8 mouse cellular contexts compared by ENCODE assay signal in genomic region chr19:7307995-7308770, GRCm38 (mm10). TPM values are rescaled to one million over a fixed set of nuclear protein-coding genes. Genes with fewer than 3 reads are reported as not detected.
DNase-seq lines count a peak whose midpoint lies in the region; ATAC-seq lines count a peak whose summit lies in the region.

No protein-coding gene starts in this region.

- H3K9ac ChIP-seq in liver, embryonic 16.5 days (ENCODE audit: low read depth, low read length): 0 out of 2 replicates have a peak overlapping the region, but pooled peaks have one; percentile 1
- no peak overlapping the region; the same call in 1 of the 2 replicates for H3K9ac ChIP-seq in neural tube, embryonic 15.5 days (replicated peaks)

- peak; percentile 33 for DNase-seq in right cerebral cortex, adult 18-20 months
- no peak for DNase-seq in right cerebral cortex, postnatal 36 days (ENCODE audit: low spot score in 2 of 2)
- no peak for DNase-seq in forebrain, embryonic 10.5 days (ENCODE audit: extremely low spot score, low spot score)
- peak; percentile 86 for DNase-seq in kidney, adult 11 months
- DNase-seq in gastrocnemius, postnatal 36 days: no peak

- peak overlapping the region; percentile 14; the same call in 1 of the 2 replicates for H3K4me3 ChIP-seq in forebrain, embryonic 10.5 days
- peak overlapping the region; percentile 1 for H3K4me3 ChIP-seq in liver, embryonic 16.5 days (ENCODE audit: low read depth, low read length)
- no peak overlapping the region for H3K4me3 ChIP-seq in neural tube, embryonic 15.5 days (replicated peaks)

- H3K27ac ChIP-seq in forebrain, embryonic 10.5 days: peak overlapping the region; percentile 60
- H3K27ac ChIP-seq in liver, embryonic 16.5 days (ENCODE audit: low read length): peak overlapping the region; percentile 39
- peak overlapping the region; percentile 65 for H3K27ac ChIP-seq in neural tube, embryonic 15.5 days (replicated peaks)

- ATAC-seq in liver, embryonic 16.5 days (ENCODE audit: low read depth): peak; percentile 64
- ATAC-seq in neural tube, embryonic 15.5 days (ENCODE audit: low FRiP score): no peak
- no peak for ATAC-seq in granulocyte monocyte progenitor cell, adult 5-6 weeks (replicated peaks; ENCODE audit: poor library complexity, severe bottlenecking)

- peak overlapping the region; percentile 41 for H3K4me2 ChIP-seq in liver, embryonic 16.5 days (ENCODE audit: low read depth, low read length)
- no peak overlapping the region for H3K4me2 ChIP-seq in neural tube, embryonic 15.5 days

- intact Hi-C loops in gastrocnemius, postnatal 36 days (cut with DNase I): no loop called here

- 64% methylated on average over 8 of the region's 8 CpGs for WGBS in forebrain, embryonic 10.5 days
- 17% methylated on average over 8 of the region's 8 CpGs for WGBS in liver, embryonic 16.5 days (ENCODE audit: insufficient replicate concordance)
- WGBS in neural tube, embryonic 15.5 days: 19% methylated on average over 8 of the region's 8 CpGs

- peaks cover 8% of the 10 kb centered on the region; the same call in 1 of the 2 replicates for H3K36me3 ChIP-seq in forebrain, embryonic 10.5 days (replicated peaks)
- no peaks in the 10 kb centered on the region for H3K36me3 ChIP-seq in liver, embryonic 16.5 days (ENCODE audit: control insufficient read depth, insufficient read depth)
- H3K36me3 ChIP-seq in neural tube, embryonic 15.5 days: no peaks in the 10 kb centered on the region

- H3K27me3 ChIP-seq in forebrain, embryonic 10.5 days (ENCODE audit: poor library complexity, severe bottlenecking): no peaks in the 10 kb centered on the region
- H3K27me3 ChIP-seq in liver, embryonic 16.5 days (ENCODE audit: control insufficient read depth, insufficient read depth, low read depth, low read length): no peaks in the 10 kb centered on the region
- H3K27me3 ChIP-seq in neural tube, embryonic 15.5 days (replicated peaks): no peaks in the 10 kb centered on the region

- H3K9me3 ChIP-seq in forebrain, embryonic 10.5 days: no peaks in the 10 kb centered on the region
- H3K9me3 ChIP-seq in liver, embryonic 16.5 days (replicated peaks; ENCODE audit: control insufficient read depth, low read length): no peaks in the 10 kb centered on the region
- H3K9me3 ChIP-seq in neural tube, embryonic 15.5 days (replicated peaks): no peaks in the 10 kb centered on the region

- peaks cover 56% of the 10 kb centered on the region for H3K4me1 ChIP-seq in forebrain, embryonic 10.5 days
- peaks cover 74% of the 10 kb centered on the region for H3K4me1 ChIP-seq in liver, embryonic 16.5 days (ENCODE audit: control insufficient read depth, low read depth, low read length)
- peaks cover 82% of the 10 kb centered on the region for H3K4me1 ChIP-seq in neural tube, embryonic 15.5 days

RNA-seq across cellular contexts. Expression of gene Mark2, which starts 33.5 kb away (rescaled TPM):
- 38.2 and 41.4 TPM in 2 replicates for polyA plus RNA-seq in forebrain, embryonic 10.5 days (2016; fragmentation: Nextera tagmentation; extraction: Ambion mirVana)
- polyA plus RNA-seq in liver, embryonic 16.5 days (2015; fragmentation: Nextera tagmentation; extraction: Ambion mirVana): 13.8 and 15.3 TPM in 2 replicates
- 47.4 and 51.9 TPM in 2 replicates for polyA plus RNA-seq in neural tube, embryonic 15.5 days (2015; fragmentation: Nextera tagmentation; extraction: Ambion mirVana)
- total RNA-seq in granulocyte monocyte progenitor cell, adult 5-6 weeks (2014; fragmentation: Nextera tagmentation): 48.7 and 85.8 TPM in 2 replicates
- 17.8 and 21.2 TPM in 2 replicates for total RNA-seq in granulocyte monocyte progenitor cell, adult 5-6 weeks (2017)
- 10 to 100 TPM; 28.9 to 33.5 TPM for total RNA-seq in gastrocnemius, postnatal 36 days (2021)

RNA-seq across cellular contexts. Expression of gene Rcor2, which starts 41.1 kb away (rescaled TPM):
- polyA plus RNA-seq in forebrain, embryonic 10.5 days (2016; fragmentation: Nextera tagmentation; extraction: Ambion mirVana): 61.7 and 64.0 TPM in 2 replicates
- polyA plus RNA-seq in liver, embryonic 16.5 days (2015; fragmentation: Nextera tagmentation; extraction: Ambion mirVana): 0.27 and 0.47 TPM in 2 replicates
- 14.8 and 15.3 TPM in 2 replicates for polyA plus RNA-seq in neural tube, embryonic 15.5 days (2015; fragmentation: Nextera tagmentation; extraction: Ambion mirVana)
- 3.1 and 6.9 TPM in 2 replicates for total RNA-seq in granulocyte monocyte progenitor cell, adult 5-6 weeks (2014; fragmentation: Nextera tagmentation)
- total RNA-seq in granulocyte monocyte progenitor cell, adult 5-6 weeks (2017): 3.4 and 5.2 TPM in 2 replicates
- 1 to 10 TPM; 1.8 to 2.1 TPM for total RNA-seq in gastrocnemius, postnatal 36 days (2021)

Comparison
In these comparisons a context has a peak if more than half of its experiments do, and no peak if none do; other contexts are left out.
1. DNase-seq: peak in right cerebral cortex, adult 18-20 months (single experiment) and kidney, adult 11 months (single experiment); none in right cerebral cortex, postnatal 36 days (0 of 2), forebrain, embryonic 10.5 days (single experiment) and gastrocnemius, postnatal 36 days (0 of 2).
2. RNA of gene Rcor2, which starts 41.1 kb away (polyA plus RNA-seq): 61.7 to 64.0 TPM in forebrain, embryonic 10.5 days and 14.8 to 15.3 TPM in neural tube, embryonic 15.5 days; 0.27 to 0.47 TPM in liver, embryonic 16.5 days; every median in the first group is over 10 times any median in the second.
3. Peak in every context shown above with its lines, with median percentiles within 50 percentile points of each other: H3K27ac ChIP-seq.